Mouse (Mus musculus) kidney, adult 8-10 months (tissue): ENCODE measurements around the gene Lpar6.

Experiments
- DNase-seq, 2 experiments: peaks; one replicate each; pipeline ENCODE4 v3.0.0; 2022

Lpar6 gene

DNA sequence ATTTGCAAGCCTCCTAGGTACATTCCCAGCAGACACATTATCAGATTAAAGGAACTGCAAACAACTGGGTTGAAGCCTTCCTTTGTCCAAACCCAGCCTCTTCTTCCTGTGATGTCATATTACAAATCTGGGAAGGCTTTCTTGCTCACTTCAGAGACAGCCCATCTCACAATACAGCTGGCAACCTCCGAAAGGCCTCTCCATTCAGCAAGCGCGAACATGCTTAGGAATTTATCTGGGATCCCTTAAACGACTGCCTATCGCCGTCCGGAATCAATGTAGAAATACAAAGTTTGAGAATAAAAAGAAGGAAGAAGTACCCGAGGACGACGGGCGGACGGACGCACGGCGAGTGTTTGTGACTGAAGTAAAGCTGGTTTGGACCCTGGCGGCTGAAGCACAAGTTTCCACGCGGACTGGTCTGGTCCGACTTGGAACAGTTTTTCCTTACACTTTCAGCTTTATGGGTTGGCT, at the start of gene Lpar6:
Gene Lpar6 (plus strand): TSS at position 48 of the 474 bp plus-strand sequence.
- DNase-seq = peak; percentile 72 to 73

DNA sequence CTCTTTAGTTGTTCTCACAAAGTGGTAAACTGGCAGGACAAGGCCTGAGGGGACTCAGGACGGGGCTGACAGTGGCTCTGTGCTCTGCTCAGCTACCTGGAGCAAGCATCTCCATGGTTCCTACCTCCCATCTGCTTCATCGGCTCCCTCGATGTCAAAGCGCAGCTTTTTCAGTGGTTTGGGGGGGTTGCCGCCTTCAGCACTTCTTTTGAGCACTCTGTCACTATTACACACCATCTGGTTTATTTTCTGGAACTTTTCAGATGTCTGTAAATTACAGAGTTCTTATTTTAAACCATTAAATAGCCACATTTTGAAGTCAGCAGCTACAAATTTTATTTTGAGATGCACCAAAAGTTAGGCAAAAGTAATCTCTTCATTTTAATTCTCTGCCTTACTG, 38.6 kb upstream of the Lpar6 start:
- DNase-seq = no peak

DNA sequence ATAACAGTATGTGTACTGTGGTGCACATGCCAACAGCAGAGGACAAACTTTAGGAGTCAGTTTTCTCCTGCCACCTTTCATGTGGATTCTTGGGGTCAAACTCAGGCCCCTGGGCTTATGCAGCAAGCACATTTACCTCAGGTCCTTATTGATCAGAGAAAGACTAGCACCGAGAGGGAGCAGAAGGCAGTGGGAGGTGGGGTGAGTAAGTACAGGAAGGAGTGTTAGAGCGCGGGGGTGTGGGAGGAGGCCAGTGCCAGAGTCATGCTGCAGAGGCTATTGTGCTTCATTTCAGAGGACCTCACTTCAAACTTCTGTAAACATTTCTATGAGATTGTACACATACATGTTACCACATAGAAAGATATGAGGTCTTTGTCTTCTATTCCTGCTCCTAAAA, 36.2 kb upstream of the Lpar6 start:
- no peak for DNase-seq

DNA sequence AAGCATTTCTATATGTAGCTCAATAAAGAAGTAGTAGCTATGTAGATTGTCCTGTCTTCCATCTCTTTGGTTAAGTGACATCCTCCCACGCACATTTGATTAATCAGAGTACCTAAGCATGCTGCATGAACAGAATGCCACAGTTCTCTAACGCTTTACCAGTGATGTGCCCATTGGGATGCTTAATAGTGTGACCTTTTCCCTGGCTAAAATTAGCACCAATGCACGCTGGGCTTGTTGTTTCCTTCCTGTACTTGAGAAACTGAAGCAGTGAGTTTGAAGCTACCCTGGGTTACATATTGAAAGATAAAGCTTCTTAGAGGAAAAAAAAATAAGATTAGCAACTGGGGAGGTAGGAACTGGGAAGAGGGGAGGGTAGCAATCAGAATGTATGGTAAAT, 33.7 kb upstream of the Lpar6 start:
- no peak for DNase-seq

DNA sequence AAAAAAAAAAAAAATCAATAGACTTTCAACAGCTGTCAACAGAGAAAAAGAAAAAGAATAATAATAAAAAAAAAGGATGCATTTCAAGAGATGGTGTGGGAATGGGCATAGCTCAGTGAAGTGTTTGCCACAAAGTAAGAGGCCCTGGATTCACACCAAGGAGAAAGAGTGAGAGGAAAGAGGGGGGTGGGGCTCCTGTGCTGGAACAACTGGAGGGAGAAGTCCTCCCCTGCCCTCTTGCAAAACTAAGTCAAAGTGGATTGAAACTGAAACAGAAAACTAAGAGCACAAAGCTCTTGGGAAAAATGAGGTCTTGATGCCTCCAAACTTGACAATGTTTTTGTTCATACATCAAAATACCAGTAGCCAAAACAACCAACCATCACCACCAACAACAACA, 28.4 kb upstream of the Lpar6 start:
- DNase-seq = no peak

DNA sequence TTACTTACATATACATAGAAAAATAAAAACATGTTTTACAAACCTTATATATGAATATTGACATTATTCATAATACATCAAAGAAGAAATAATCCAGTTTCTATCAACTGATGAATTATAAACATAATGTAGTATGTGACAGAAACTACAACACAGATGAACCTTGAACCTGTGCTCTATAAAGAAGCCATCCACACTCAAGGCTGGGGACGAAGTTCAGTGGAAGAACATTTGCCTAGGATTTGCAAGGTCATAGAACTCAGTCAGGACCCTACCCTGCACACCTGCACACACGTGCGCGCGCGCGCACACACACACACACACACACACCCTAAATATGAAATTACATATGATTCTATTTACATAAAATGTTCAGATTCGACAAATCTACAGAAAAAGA, 27.5 kb upstream of the Lpar6 start:
- DNase-seq = no peak

DNA sequence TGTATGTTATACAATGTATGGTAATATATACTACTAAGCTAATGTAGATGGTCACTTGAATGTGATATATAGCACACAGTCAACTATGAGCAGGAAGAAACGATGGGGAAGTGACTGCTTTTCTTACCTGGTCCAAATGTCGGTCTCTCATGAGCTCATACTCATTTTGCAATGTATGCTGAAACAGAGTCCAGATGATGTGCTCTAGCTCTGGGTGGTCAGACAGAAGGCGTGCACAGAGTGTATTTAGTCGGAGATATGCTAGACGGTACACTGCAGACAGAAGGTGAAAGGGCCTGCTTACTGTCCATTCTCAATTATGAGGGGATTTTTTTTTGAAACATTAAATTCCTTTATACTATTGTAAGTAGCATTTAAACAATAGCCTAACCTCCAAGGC, 26.2 kb upstream of the Lpar6 start:
- no peak for DNase-seq

DNA sequence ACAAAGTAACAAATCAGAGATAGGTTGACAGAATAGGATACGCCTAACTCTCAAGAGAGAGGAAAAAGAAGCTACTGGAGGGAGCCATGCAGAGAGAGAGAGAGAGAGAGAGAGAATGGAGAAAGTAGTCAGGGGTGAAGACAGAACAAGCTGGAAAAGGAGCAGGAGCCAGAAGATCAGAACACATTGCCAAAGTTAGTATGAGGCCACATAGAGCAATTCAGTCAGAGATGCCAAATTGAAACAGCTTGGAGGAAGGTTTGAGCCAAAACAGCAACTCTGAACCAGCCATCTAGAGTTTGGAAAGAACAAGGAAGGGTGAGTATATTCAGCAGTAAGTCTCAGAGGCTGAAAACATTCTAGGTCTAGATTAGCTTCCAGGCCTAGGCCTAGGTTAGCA, 20.6 kb upstream of the Lpar6 start:
- DNase-seq = no peak

DNA sequence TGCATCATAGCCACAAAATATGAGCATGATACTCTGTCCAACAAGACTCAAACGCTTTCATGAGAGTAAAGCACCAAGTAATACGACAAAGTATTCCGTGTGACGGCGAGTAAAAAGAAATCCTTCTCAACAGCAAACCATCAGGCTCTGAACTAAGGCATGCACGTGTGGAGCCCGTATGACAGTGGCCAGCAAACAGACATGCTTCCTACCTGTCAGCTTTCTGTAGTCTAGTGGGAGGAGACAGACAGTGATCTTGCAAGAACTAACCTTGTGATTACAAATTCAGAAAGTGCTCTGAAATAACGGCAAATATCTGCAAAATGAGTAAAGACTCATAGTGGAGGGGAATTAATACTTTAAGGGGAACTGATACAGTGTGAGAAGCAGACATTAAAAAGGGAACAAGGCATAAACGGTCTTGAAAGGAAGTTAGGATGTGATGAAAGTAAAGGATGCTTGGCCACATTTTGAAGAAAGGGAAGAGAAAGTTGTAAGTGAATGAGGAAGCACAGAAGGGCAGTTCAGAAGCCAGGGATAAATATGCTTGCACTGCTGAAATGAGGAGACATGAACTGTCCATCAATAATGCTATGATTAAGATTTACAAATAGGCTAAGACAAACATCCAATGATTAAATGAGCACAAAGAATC, 15.3 kb upstream of the Lpar6 start:
- no peak for DNase-seq

DNA sequence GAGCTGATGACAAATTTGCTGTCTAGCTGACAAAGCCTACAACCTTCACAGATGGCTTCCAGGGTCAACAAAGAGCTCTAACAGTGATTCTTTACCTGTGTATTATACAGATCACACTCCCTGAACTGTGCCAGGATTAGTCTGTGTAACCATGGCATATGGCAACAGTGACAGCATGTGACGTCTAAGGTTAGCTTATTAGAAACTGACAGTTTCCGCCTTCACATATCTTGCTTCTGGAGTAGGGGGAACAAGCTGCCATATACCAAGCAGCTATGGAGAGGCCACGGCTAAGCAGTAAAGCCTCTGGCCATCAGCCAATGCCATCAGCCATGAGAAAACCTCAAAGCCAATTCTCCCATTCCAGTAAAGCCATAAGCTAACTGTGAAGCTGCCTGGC, 11.3 kb upstream of the Lpar6 start:
- DNase-seq = no peak

DNA sequence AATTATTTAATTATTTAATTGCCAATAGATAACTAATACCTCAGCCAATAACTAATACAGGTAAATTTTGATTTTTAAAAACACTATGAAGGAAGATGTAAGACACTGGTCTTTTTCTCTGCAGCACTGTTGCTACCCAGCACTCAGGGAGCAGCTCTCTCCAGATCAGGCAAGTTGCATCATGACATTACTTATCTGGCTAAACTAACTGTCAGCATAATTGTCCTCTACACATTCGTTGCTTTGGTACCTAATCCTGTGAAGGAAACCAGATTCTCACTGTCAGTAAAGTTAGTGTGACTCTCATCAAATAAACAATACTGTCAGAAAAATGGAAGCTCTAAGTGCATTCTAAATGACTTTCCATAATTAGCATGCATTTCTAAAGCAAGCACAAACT, 10.8 kb upstream of the Lpar6 start:
- no peak for DNase-seq

DNA sequence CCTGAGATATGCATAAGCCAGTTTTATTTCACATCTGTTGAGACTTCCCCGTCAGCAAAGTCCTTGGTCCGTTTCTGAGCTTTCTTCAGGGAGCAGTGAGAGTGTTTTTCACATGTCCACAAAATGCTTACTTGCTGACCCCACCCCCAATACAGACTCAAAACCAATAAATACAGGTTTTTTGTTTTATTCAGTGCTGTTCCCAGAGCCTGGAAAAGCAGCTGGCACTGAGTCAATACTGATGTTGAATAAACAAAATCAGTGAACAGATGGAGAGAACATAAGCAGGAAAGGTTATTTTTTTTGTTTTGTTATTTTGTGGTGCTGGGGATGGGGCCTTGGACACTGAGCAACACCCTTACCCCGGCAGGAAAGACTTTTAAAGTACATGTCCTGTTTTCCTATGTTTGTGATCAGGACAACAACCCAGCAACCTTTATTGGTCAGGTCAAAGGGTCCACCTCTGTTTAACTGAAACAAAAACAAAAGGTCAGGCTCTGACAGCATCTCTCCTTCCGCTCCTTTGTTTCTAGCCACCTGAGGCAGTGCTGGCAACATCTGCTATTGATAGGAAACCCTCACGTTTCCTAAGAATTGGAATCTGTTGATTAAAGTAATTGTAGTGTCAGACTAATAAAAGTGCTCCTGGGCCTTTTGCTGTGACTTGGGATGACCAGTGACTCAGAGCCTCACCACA, 6.3 kb upstream of the Lpar6 start:
- DNase-seq = no peak

DNA sequence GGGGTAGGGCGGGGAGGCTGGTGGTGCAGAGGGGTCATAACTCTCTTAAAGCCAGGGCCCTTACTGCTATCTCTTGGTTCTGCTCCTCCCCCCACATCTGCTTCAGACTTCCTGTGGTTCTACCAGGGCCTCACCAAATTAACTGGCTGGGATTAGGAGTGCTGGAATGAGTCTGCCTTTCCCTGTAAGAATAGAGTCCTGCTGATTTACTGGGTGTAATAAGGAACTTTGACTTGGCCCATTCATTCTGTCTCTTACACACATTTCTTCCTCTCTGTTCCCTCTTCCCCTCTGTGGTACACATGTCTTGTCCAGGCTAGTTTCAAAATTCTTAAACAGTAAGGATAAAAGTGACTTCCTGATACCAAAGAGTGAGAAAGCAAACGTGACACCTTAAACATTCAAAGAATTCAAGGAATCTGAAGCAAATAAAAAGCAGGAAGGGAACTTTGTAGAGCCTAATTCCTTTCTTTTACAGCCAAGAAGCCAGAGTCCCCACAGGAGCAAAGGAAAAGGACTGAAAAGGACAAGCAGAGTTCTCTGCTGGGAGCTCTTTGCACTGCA, 3.1 kb upstream of the Lpar6 start:
- peak in 1 of 2 experiments; percentile 19 for DNase-seq

DNA sequence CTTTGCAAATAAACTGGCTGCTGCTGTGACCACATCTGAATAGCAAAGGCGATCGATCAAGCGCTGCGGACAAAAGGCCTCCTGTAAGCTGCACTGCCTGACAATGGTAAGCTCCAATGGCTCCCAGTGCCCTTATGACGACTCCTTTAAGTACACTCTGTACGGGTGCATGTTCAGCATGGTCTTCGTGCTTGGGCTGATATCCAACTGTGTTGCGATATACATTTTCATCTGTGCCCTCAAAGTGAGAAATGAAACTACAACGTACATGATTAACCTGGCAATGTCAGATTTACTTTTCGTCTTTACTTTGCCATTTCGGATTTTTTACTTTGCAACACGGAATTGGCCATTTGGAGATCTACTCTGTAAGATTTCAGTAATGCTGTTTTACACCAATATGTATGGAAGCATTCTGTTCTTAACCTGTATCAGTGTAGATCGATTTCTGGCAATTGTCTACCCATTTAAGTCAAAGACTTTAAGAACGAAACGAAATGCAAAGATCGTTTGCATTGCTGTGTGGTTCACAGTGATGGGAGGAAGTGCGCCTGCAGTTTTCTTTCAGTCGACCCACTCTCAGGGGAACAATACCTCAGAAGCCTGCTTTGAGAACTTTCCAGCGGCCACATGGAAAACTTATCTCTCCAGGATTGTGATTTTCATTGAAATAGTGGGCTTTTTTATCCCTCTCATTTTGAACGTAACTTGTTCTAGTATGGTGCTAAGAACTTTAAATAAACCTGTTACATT, 979 bp downstream of the Lpar6 start:
- DNase-seq = peak; percentile 43 to 50

DNA sequence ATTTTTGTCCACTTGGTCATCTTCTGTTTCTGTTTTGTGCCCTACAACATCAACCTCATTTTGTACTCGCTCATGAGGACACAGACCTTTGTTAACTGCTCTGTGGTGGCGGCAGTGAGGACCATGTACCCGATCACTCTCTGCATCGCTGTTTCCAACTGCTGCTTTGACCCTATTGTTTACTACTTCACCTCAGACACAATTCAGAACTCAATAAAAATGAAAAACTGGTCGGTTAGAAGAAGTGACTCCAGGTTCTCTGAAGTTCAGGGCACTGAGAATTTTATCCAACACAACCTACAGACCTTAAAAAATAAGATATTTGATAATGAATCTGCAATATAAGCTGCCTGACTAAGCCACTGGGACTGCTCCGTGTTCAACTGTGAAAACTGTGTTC, 1.6 kb downstream of the Lpar6 start:
- DNase-seq = peak in 1 of 2 experiments; percentile 32

DNA sequence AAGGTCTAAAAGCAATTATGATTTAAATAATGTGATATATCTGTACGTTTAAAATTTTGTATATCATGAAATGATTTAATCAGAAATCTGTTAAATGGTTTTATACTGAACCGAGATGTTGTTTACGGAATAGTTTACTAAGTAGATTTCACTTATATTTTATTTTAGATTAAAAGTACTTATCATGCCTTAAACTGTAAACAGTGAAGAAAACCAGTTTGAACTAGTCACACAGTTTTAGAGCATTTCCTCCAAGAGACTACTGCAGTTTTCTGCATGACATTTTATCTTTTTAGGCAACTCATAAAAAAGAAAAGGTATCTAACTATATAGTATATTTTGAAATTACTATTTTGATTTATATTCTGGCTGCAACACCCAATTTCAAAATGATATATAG, 2.2 kb downstream of the Lpar6 start:
- DNase-seq = no peak

DNA sequence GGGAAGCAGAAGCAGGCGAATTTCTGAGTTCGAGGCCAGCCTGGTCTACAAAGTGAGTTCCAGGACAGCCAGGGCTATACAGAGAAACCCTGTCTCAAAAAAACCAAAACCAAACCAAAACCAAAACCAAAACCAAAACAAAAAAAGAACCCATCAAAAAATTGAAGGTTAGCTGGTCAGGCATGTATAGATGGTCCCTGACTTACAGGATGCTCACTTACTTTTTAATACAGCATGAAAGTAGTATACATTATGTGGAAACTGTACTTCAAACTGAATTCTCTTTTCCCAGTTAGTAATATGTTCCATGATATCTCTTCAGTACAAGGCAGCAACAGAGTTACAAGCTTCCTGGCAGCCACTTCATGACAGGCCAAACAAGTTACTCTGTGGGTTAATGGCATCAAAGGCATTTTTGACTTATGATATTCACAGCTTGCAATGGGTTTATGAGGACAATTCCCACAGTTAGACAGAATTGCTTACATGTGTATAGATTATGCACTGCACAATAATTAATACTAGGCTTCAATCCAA, 6.4 kb downstream of the Lpar6 start:
- DNase-seq = no peak

DNA sequence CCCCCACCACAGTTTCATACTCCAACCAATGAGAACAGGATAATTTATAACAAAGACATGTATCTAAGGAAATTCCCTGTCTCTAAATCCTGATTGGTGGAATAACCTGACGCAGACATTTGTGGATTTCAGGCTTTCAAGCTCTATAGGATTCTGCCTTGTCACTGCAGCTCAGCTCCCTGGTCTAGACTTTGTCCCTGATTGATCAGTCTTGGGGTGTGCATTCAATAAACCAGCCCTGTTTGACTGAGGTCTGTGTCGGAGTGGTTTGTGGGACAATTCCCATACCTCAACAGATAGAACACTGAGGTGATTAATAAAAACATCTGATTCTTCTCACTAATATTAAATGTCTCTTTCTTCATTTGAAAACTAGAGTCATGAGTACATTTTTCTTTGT, 12.4 kb downstream of the Lpar6 start:
- no peak for DNase-seq

DNA sequence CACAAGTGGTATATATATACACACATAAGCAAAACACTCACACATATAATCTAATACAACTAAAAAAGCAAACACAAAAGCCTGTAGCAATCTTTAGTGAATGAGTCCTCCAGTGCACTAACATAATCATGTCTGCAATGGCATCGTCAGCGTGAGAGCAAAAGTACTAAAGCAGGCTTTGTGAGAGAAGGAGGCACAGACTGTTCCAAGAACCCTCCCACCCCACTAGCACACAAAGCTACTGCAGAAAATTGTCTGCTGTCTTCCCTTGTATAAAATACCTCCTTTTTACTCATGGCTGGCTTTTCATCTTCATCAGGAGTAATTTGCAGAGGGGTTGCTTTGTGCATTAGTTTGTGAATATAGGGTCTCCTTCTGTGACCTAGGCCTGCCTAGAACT, 14.6 kb downstream of the Lpar6 start:
- no peak for DNase-seq

DNA sequence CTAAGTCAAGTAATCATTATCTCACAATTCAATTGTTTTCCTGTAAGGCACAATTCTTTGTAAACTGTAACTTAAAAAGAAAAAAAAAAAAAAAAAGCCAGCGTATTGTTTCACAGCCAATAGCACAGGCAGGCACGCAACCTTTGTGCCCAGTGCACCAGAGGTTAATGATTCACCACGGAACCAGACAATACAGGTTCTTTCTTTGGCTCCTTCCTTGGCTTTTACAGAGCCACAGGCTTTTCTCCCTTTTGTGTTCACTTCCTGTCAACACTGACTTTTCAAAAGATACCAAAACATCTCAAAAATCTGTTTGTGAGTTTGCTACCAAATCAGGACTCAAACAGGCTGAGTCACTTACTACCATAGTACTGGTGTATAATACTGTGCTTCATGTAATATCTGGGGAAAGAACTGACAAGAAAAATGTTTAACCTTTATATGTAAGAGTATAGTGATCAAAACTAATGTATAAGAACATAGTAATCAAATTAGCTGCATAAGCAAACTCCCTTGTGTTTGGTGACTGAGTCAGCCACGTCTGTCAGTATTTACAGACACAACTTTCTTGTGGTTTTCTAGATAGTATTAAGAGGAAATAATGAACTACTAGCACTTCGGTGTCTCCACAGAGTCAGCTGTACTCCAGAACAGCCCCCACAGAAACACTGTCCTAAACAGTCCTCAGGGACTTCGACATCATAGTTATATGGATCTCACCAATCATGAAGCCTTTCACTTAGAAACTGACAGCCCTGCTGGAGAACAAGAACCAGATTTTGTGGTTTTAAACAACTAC, 16.0 kb downstream of the Lpar6 start:
- peak; percentile 80 to 90 for DNase-seq

DNA sequence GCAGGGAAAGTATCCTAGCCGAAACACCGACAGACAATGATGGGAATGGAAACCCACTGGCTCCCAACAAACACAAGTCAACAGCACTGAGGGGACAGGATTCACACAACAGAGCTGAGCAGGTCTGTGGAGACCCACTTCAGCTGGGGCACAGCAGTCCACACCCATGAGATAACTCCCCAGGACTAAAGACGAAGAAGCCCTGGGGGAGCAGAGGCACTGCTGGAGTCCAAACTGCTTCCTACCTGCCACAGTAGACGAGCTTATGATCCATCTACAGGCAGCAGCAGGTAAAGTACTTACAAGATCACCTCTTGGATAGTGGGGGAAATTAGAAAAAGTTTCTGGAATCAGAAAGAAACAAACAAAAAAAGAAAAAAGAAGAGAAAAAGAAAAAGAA, 16.7 kb downstream of the Lpar6 start:
- DNase-seq = peak; percentile 31 to 32

DNA sequence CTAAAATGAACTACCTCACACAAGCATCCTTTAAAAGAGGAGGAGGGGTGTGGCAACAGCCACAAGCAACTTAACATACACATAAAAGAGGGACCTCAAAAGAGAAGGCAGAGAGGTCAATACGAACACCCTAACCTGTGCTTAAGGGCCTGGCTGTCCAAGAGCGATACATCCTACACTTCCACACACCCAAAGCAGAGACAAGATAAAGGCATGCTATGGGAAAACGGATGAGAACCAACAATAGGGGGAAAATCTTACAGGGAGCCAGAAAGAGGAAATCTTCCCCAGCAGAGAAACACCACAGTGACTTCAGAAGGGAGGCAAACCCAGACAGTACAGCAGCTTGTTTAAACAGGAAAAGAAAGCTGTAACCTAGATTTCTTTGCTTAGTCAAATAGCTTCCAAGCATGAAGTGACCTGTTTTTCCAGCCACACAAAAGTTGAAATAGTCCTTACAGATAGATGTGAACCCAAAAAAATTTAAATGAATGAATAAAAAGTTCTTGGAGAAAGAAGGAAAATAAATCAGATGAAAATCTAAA, 17.8 kb downstream of the Lpar6 start:
- DNase-seq = no peak
